Mouse (Mus musculus) ZHBTc4 (cell line): ENCODE data around the gene Nup188.

Experiments used
- DNase-seq: peaks from one replicate; pipeline ENCODE4 v3.0.0-alpha.2; 2011; ENCODE audit warnings: low read depth, low spot score

The Nup188 gene

GRCm38 (mm10) chr2:30285004-30285403 lies 1.2 kb upstream of the Nup188 start:
- DNase-seq: no peak

- DNase-seq: no peak
Measured at GRCm38 (mm10) chr2:30285416-30286181, 598 bp upstream of the Nup188 start.

- peak; percentile 46 for DNase-seq
Measured at GRCm38 (mm10) chr2:30287027-30287373, 803 bp downstream of the Nup188 start.

- peak; percentile 34 for DNase-seq
Measured at GRCm38 (mm10) chr2:30299525-30299924, 13.3 kb downstream of the Nup188 start.

- no peak for DNase-seq
Measured at GRCm38 (mm10) chr2:30299966-30300365, 13.8 kb downstream of the Nup188 start.

GRCm38 (mm10) chr2:30306087-30306486 lies 19.9 kb downstream of the Nup188 start:
- no peak for DNase-seq

- no peak for DNase-seq
Measured at GRCm38 (mm10) chr2:30309351-30309750, 23.2 kb downstream of the Nup188 start.

- no peak for DNase-seq
Measured at GRCm38 (mm10) chr2:30311481-30311880, 25.3 kb downstream of the Nup188 start.

GRCm38 (mm10) chr2:30316136-30316535 lies 29.9 kb downstream of the Nup188 start:
- peak; percentile 54 for DNase-seq

- no peak for DNase-seq
Measured at GRCm38 (mm10) chr2:30316955-30317354, 30.8 kb downstream of the Nup188 start.

GRCm38 (mm10) chr2:30319260-30319659 lies 33.1 kb downstream of the Nup188 start:
- DNase-seq: no peak

- DNase-seq: no peak
Measured at GRCm38 (mm10) chr2:30323111-30323510, 36.9 kb downstream of the Nup188 start.

GRCm38 (mm10) chr2:30325296-30325695 lies 39.1 kb downstream of the Nup188 start:
- DNase-seq: no peak

GRCm38 (mm10) chr2:30327276-30327675 lies 41.1 kb downstream of the Nup188 start:
- DNase-seq: no peak

GRCm38 (mm10) chr2:30328791-30329190 lies 42.6 kb downstream of the Nup188 start:
- no peak for DNase-seq

GRCm38 (mm10) chr2:30335324-30335723 lies 49.1 kb downstream of the Nup188 start:
- DNase-seq: peak; percentile 93

GRCm38 (mm10) chr2:30336174-30336915 lies 50.1 kb downstream of the Nup188 start:
- peak; percentile 84 for DNase-seq

- DNase-seq: no peak
Measured at GRCm38 (mm10) chr2:30337179-30337578, 51.0 kb downstream of the Nup188 start.

- DNase-seq: no peak
Measured at GRCm38 (mm10) chr2:30342061-30342460, 55.9 kb downstream of the Nup188 start.

GRCm38 (mm10) chr2:30342544-30342943 lies 56.3 kb downstream of the Nup188 start:
- DNase-seq: no peak

- DNase-seq: no peak
Measured at GRCm38 (mm10) chr2:30343601-30344137, 57.5 kb downstream of the Nup188 start.

- DNase-seq: no peak
Measured at GRCm38 (mm10) chr2:30345971-30346676, 59.9 kb downstream of the Nup188 start.
